8 mouse cellular contexts compared by ENCODE assay signal in genomic region chr1:74068366-74069084, GRCm38 (mm10). TPM values are rescaled to one million over a fixed set of nuclear protein-coding genes. Genes with fewer than 3 reads are reported as not detected.
DNase-seq lines count a peak whose midpoint lies in the region; ATAC-seq and TF ChIP-seq lines count a peak whose summit lies in the region.

No protein-coding gene starts in this region.

- no peaks in the 10 kb centered on the region for H3K9me3 ChIP-seq in forebrain, embryonic 10.5 days
- no peaks in the 10 kb centered on the region for H3K9me3 ChIP-seq in hindbrain, postnatal 0 days (ENCODE audit: low read length)

- peak overlapping the region; percentile 59 for H3K4me3 ChIP-seq in lung, adult 2 months (replicated peaks; ENCODE audit: extremely low read depth, low read depth, low read length)
- peak overlapping the region; percentile 51 for H3K4me3 ChIP-seq in forebrain, embryonic 10.5 days
- peak overlapping the region; percentile 25 for H3K4me3 ChIP-seq in hindbrain, postnatal 0 days (ENCODE audit: low read length)

- no peak for TF ChIP-seq CTCF in lung, adult 2 months (IDR thresholded peaks at IDR 0.05; ENCODE audit: insufficient read depth, low read length)
- no peak for TF ChIP-seq CTCF in hindbrain, postnatal 0 days (IDR thresholded peaks at IDR 0.05; ENCODE audit: low read depth)

- no peak for DNase-seq in lung, adult 2 months
- DNase-seq in lung, adult 18-20 months = no peak
- DNase-seq in forebrain, embryonic 10.5 days (ENCODE audit: extremely low spot score, low spot score) = peak; percentile 44
- no peak for DNase-seq in hindbrain, postnatal 0 days (ENCODE audit: low spot score)
- peak; percentile 21 for DNase-seq in lung, postnatal 36 days
- peak; percentile 52 to 54 for DNase-seq in thymus, adult 18-20 months
- DNase-seq in left cerebral cortex, adult 18-20 months (ENCODE audit: low spot score in 2 of 2) = no peak
- no peak for DNase-seq in cerebellum, postnatal 4 days (ENCODE audit: low spot score in 2 of 2)

- H3K9ac ChIP-seq in hindbrain, postnatal 0 days (replicated peaks; ENCODE audit: low read length) = no peak overlapping the region; the same call in 1 of the 2 replicates

- peak; percentile 28; the same call in 1 of the 2 replicates for TF ChIP-seq POLR2A in lung, adult 2 months (IDR thresholded peaks at IDR 0.05; ENCODE audit: borderline replicate concordance, extremely low read depth, low read depth, low read length)

- WGBS in lung, adult 2 months = 5% methylated on average over 39 of the region's 41 CpGs
- WGBS in forebrain, embryonic 10.5 days = 4% methylated on average over 38 of the region's 41 CpGs
- WGBS in hindbrain, postnatal 0 days = 9% methylated on average over 38 of the region's 41 CpGs

- ATAC-seq in hindbrain, postnatal 0 days = peak; percentile 48; the same call in 1 of the 2 replicates

- H3K4me2 ChIP-seq in hindbrain, postnatal 0 days (ENCODE audit: low read depth, low read length) = peak overlapping the region; percentile 57

- H3K4me1 ChIP-seq in lung, adult 2 months (ENCODE audit: control insufficient read depth, insufficient read depth, low read length) = peaks cover 25% of the 10 kb centered on the region
- H3K4me1 ChIP-seq in forebrain, embryonic 10.5 days = peaks cover 35% of the 10 kb centered on the region
- H3K4me1 ChIP-seq in hindbrain, postnatal 0 days (ENCODE audit: insufficient read depth, low read length) = peaks cover 7% of the 10 kb centered on the region

- H3K36me3 ChIP-seq in forebrain, embryonic 10.5 days (replicated peaks) = no peaks in the 10 kb centered on the region
- no peaks in the 10 kb centered on the region for H3K36me3 ChIP-seq in hindbrain, postnatal 0 days (ENCODE audit: insufficient read depth, low read length)

- peak overlapping the region; percentile 82 for H3K27ac ChIP-seq in forebrain, embryonic 10.5 days
- H3K27ac ChIP-seq in hindbrain, postnatal 0 days = no peak overlapping the region

- peaks cover 45% of the 10 kb centered on the region for H3K27me3 ChIP-seq in forebrain, embryonic 10.5 days (ENCODE audit: poor library complexity, severe bottlenecking)
- H3K27me3 ChIP-seq in hindbrain, postnatal 0 days (ENCODE audit: insufficient read depth, low read length) = no peaks in the 10 kb centered on the region

RNA-seq across cellular contexts. Expression of gene Tns1, which starts 55.7 kb away (rescaled TPM):
- polyA plus RNA-seq in lung, adult 2 months (2012; rRNA removed) = 781 and 1,078 TPM in 2 replicates
- polyA plus RNA-seq in forebrain, embryonic 10.5 days (2016; fragmentation: Nextera tagmentation; extraction: Ambion mirVana) = 11.6 and 15.9 TPM in 2 replicates
- total RNA-seq in hindbrain, postnatal 0 days (2014; rRNA removed) = 24.1 and 28.0 TPM in 2 replicates
- 10.3 and 11.7 TPM in 2 replicates for polyA plus RNA-seq in hindbrain, postnatal 0 days (2015; fragmentation: Nextera tagmentation; extraction: Ambion mirVana)
- 10 to 100 TPM; 36.7 to 39.6 TPM for total RNA-seq in left cerebral cortex, adult 18-20 months (2021)

RNA-seq across cellular contexts. Expression of gene Rufy4, which starts 56.8 kb away (rescaled TPM):
- polyA plus RNA-seq in lung, adult 2 months (2012; rRNA removed) = 1.4 and 1.6 TPM in 2 replicates
- 0.27 and 0.35 TPM in 2 replicates for polyA plus RNA-seq in forebrain, embryonic 10.5 days (2016; fragmentation: Nextera tagmentation; extraction: Ambion mirVana)
- not detected in 2 replicates for total RNA-seq in hindbrain, postnatal 0 days (2014; rRNA removed)
- polyA plus RNA-seq in hindbrain, postnatal 0 days (2015; fragmentation: Nextera tagmentation; extraction: Ambion mirVana) = 0.08 and 0.10 TPM in 2 replicates
- not detected for total RNA-seq in left cerebral cortex, adult 18-20 months (2021)

Comparison
In these comparisons a context has a peak if more than half of its experiments do, and no peak if none do; other contexts are left out.
1. DNase-seq: peak in forebrain, embryonic 10.5 days (single experiment), lung, postnatal 36 days (single experiment) and thymus, adult 18-20 months (2 of 2); none in lung, adult 2 months (single experiment), lung, adult 18-20 months (0 of 2), hindbrain, postnatal 0 days (single experiment), left cerebral cortex, adult 18-20 months (0 of 2) and cerebellum, postnatal 4 days (0 of 2).
2. RNA of gene Tns1, which starts 55.7 kb away (polyA plus RNA-seq): 781 to 1,078 TPM in lung, adult 2 months; 11.6 to 15.9 TPM in forebrain, embryonic 10.5 days and 10.3 to 11.7 TPM in hindbrain, postnatal 0 days; every median in the first group is over 10 times any median in the second.
3. Peak in every context shown above with its lines, with median percentiles within 50 percentile points of each other: H3K4me3 ChIP-seq.